Mouse (Mus musculus) 3134 (cell line): ENCODE measurements around the gene Rasgrf2.
"Not testable (repeated sequence)": the region's sequence is repeated elsewhere in the genome, so short reads cannot be mapped to it uniquely, and the experiment has no call there.

Source experiments
- DNase-seq: peaks from one replicate; pipeline ENCODE4 v3.0.0-alpha.2; 2011; ENCODE audit warnings: low spot score; ENCODE audit not compliant: insufficient read length; ENCODE audit errors: extremely low read depth

The Rasgrf2 gene

DNA sequence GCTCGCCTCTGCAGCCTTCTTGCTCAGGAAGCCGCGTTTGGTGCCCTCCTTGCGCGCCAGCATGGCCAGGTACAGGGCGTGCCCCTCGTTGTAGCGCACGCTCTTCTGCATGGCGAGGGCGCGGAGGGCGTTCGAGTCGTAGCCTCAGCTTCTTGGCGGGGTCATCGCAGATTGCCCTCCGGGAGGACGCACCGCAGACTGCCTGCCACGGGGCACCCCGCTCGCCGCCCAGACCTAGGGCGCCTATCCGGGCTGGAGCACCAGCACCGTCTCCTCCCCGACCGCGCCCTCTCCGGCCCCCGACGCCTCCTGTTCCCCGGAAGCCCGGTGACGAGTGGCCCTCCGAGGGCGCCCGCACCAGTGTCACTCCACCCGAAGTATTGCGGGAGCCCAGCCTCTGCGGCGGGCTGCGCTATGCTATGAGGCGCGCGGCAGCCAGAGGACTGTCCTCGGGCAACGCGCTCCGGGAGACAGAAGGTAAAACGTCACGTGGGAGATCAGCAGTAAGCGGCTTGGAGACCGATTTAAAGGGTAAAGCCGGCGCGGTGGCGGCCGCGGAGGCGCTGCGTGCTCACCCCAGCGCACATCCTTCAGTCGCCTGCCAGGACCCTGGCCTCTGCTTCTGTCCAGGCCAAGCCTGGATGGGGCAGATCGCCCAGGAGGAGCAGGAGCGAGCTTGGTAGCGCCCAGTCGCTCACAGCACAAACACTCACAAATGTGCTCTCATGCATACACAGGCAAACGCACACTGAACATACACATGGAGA lies at the start of gene Rasgrf2:
Gene Rasgrf2 (minus strand): TSS at position 273 of the 767 bp plus-strand sequence.
- DNase-seq, result peak; percentile 9

- not testable (repeated sequence) for DNase-seq
These were observed 41.2 kb upstream of the Rasgrf2 start for GRCm38 (mm10) chr13:92172686-92173085.

DNA sequence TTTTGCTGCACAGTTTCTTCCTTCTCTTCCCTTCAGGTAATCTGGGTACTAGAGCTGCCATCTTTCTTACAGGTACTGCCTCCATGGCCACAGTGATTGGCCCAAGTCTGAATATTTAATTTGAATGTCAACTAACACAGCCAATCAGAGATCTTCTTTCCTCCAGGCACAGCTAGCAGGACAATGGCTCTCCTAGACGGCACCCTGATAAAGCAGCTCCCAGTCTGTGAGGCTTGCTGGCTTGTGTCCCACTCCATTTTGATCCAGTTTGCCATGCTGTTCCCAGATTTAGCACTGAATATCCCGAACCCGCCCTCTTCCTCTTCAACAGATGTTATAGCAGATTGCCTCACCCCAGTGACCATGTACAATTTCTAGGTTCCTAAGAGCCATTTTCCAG lies 19.1 kb upstream of the Rasgrf2 start:
- peak; percentile 51 for DNase-seq

DNA sequence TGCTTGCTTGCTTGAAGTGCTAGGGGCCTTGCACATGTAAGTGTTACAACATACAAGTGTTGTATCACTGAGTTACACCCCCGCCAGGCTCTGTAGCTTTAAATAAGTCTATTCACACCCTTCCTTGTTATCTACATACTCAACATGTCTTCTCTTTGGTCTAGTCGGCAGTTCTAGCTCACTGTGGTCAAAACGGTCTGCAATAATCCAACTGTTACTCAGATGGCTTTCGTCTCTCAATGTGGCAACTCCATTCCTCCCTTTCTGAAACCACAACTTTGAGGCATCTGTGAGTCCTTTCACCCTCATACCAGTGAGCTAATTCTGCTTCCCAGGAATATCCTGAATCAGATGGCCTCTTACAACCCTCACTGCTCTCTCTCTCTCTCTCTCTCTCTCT lies 17.4 kb upstream of the Rasgrf2 start:
- peak; percentile 8 for DNase-seq

- DNase-seq, result no peak
These were observed 3.3 kb upstream of the Rasgrf2 start for GRCm38 (mm10) chr13:92134792-92135191.

DNA sequence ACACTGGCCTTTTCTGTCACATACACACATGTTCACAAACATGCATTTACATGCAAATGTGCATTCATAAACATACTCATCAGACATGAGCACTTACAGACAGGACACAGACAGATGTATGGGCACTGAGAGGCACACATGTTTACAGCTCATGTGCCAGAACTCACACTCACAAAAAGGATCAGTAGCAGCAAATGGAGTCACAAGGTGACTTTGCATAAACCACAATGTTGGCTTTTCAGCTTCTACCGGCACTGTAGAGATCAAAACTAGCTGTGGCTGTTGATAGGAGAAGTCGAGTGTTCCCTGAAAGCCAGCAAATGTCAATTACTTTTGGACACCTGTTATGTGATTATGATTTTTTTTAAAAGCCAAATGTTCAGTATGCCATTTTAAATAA lies 1.1 kb upstream of the Rasgrf2 start:
- no peak for DNase-seq

- DNase-seq, result no peak
These were observed 467 bp downstream of the Rasgrf2 start for GRCm38 (mm10) chr13:92130994-92131383.

GRCm38 (mm10) chr13:92129877-92130276 lies 1.6 kb downstream of the Rasgrf2 start:
- DNase-seq, result no peak

- DNase-seq, result no peak
These were observed 5.6 kb downstream of the Rasgrf2 start for GRCm38 (mm10) chr13:92125902-92126301.

DNA sequence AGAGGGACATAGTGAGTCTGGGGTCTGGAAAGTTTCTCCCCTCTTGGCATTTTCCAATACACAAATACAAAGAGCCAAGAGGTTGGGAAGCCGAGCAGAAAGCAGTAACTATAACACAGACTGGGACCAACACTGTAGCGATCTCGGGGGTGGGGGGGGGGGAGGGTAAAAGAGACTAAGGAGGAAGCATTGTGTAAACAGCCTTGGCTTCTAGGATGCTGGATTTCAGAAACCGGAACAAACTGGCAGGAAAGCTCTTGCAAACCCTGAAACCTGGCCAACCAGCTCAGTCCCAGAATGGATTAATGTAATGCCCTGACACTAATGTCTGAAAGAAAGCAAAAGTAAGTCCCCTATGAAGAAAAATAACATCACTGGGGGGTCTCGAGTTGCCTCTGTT lies 11.8 kb downstream of the Rasgrf2 start:
- DNase-seq, result no peak

- no peak for DNase-seq
These were observed 17.4 kb downstream of the Rasgrf2 start for GRCm38 (mm10) chr13:92114076-92114475.

DNA sequence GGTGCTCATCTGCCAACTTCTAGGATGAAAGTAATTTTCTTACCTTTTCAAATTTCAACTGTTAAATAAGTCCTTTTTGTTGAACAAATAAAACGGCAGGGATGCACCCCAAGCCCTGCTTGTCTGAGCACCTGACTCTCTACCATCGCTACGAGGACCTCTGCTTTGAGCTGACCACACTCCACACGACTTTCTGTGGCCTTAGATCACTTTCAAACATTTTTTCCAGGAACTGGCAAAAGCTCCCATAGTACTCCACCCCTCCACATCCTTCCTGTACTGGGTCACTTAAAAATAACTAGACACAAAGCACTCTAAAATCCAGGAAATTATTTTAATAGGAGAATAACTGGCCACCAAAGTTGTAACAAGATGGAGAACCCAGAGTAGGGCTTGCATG lies 23.2 kb downstream of the Rasgrf2 start:
- DNase-seq, result no peak

DNA sequence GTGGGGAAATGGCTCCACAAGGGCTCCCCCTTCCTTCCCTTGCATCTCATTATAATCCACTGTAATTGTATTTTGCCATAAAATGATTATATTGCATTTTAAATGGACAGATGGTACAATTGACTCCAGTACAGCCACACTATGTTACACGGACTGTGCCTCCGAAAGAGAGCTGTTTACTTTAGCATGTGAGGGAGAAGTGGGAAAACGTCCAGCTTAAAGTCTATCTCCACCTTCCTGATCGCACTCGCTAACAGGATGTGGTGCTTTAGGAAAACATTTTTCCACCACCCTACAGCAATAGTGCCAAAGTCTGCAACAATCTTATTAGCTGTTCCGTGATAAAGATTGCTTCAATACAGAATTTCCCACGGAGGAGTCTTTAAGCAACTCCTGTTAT lies 27.2 kb downstream of the Rasgrf2 start:
- DNase-seq, result no peak

DNA sequence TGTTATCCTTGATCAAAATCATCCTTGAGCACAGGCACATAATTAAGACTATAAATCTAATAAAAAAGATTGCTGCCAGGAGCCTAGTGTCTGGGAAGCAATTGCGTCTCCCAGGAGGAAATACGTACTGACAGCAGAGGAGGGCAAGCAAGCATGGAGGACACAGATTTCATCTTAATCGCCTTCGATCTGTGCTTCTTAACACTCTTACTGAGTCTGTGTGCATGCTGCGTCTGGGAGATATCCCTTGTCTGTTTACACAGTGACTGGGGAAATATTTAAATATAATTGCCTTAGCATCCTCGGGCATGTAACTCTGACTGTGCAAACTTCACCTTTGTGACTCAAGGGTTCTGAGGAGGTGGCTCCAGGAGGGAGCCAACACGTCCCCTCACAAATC lies 33.0 kb downstream of the Rasgrf2 start:
- DNase-seq, result no peak

GRCm38 (mm10) chr13:92095131-92096090 lies 36.0 kb downstream of the Rasgrf2 start:
- peak; percentile 18 for DNase-seq

DNA sequence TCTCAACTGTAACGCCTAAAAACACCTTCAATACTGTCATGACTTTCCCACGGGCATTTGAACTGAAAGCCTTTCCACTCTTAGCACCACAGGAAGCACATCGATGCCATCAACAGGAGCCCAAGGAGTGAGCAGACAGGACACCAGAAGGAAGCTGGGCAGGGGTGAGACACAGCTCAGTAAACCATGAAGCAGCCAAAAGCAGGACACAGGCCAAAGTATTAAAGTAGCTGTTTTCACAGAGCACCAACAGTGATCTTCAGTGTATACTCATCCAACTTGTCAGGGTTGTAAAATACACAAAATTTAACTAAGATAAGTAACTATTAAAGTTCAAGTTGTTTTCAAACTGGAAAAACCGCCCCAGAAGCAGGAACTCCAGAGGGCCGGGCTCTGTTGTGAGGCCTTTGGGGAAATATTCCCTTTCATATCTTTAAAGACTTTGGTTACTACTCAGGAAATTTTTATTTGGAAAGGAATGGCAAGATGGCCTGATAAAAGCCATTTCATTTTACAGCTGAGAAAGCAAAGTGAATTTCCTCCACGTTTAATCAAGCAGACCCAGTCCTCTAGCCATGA lies 37.7 kb downstream of the Rasgrf2 start:
- no peak for DNase-seq

DNA sequence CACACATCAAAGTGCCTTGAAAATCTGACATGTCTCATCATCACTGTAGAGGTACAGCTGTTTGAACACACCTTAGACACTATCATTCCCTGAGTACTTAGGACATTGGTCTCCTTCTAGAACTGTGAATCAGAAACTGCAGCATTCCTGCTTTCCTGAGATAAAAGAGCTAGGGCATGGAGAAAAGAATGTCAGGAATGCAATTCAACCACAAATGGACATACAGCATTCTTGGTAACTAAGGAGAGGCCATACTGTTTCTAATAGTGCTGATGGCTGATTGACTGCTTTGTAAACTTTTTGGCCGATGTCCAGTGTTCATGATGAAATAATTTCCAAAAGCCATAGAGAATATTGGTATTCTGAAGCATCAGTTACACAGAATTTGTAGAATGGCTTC lies 58.3 kb downstream of the Rasgrf2 start:
- DNase-seq, result peak; percentile 62

GRCm38 (mm10) chr13:92068651-92069050 lies 62.8 kb downstream of the Rasgrf2 start:
- no peak for DNase-seq

GRCm38 (mm10) chr13:92067831-92068230 lies 63.6 kb downstream of the Rasgrf2 start:
- DNase-seq, result no peak

GRCm38 (mm10) chr13:92053748-92054147 lies 77.7 kb downstream of the Rasgrf2 start:
- DNase-seq, result no peak

GRCm38 (mm10) chr13:92053001-92053400 lies 78.5 kb downstream of the Rasgrf2 start:
- DNase-seq, result no peak
